Mouse (Mus musculus): Measurements from ENCODE around the gene Slc6a6.

Slc6a6 gene

GRCm38 (mm10) chr6:91728939-91729619 lies 45.2 kb downstream of the Slc6a6 start:
- no peak for DNase-seq

GRCm38 (mm10) chr6:91729677-91730127 lies 45.8 kb downstream of the Slc6a6 start:
- DNase-seq: peak in 1 of 2 experiments; percentile 15

- DNase-seq: no peak
These were observed 48.3 kb downstream of the Slc6a6 start for GRCm38 (mm10) chr6:91732138-91732537.

- DNase-seq: no peak
These were observed 52.6 kb downstream of the Slc6a6 start for GRCm38 (mm10) chr6:91736471-91736870.

- DNase-seq: no peak
These were observed 53.6 kb downstream of the Slc6a6 start for GRCm38 (mm10) chr6:91737451-91737850.

- DNase-seq: no peak
These were observed 54.2 kb downstream of the Slc6a6 start for GRCm38 (mm10) chr6:91738058-91738457.

GRCm38 (mm10) chr6:91741046-91741445 lies 57.2 kb downstream of the Slc6a6 start:
- peak; percentile 58 to 59 for DNase-seq

GRCm38 (mm10) chr6:91742466-91742865 lies 58.6 kb downstream of the Slc6a6 start:
- DNase-seq: no peak

- no peak for DNase-seq
These were observed 59.1 kb downstream of the Slc6a6 start for GRCm38 (mm10) chr6:91742995-91743394.

GRCm38 (mm10) chr6:91743886-91744285 lies 60.0 kb downstream of the Slc6a6 start:
- no peak for DNase-seq

- DNase-seq: no peak
These were observed 61.4 kb downstream of the Slc6a6 start for GRCm38 (mm10) chr6:91745246-91745645.

- DNase-seq: no peak
These were observed 62.2 kb downstream of the Slc6a6 start for GRCm38 (mm10) chr6:91745947-91746582.

- DNase-seq: no peak
These were observed 62.9 kb downstream of the Slc6a6 start for GRCm38 (mm10) chr6:91746776-91747175.

- peak in 1 of 2 experiments; percentile 18 for DNase-seq
These were observed 67.1 kb downstream of the Slc6a6 start for GRCm38 (mm10) chr6:91750976-91751375.

GRCm38 (mm10) chr6:91752884-91753283 lies 69.0 kb downstream of the Slc6a6 start:
- DNase-seq: no peak

- no peak for DNase-seq
These were observed 70.2 kb downstream of the Slc6a6 start for GRCm38 (mm10) chr6:91754098-91754497.

- no peak for DNase-seq
These were observed 71.0 kb downstream of the Slc6a6 start for GRCm38 (mm10) chr6:91754845-91755244.

- no peak for DNase-seq
These were observed 78.3 kb downstream of the Slc6a6 start for GRCm38 (mm10) chr6:91762051-91762742.

GRCm38 (mm10) chr6:91767550-91767949 lies 83.7 kb downstream of the Slc6a6 start:
- DNase-seq: no peak

GRCm38 (mm10) chr6:91773951-91774350 lies 90.1 kb downstream of the Slc6a6 start:
- DNase-seq: no peak

GRCm38 (mm10) chr6:91776543-91776942 lies 92.7 kb downstream of the Slc6a6 start:
- peak; percentile 50 to 60 for DNase-seq

GRCm38 (mm10) chr6:91779206-91779605 lies 95.4 kb downstream of the Slc6a6 start:
- no peak for DNase-seq

GRCm38 (mm10) chr6:91785018-91785417 lies 101.2 kb downstream of the Slc6a6 start:
- DNase-seq: no peak

GRCm38 (mm10) chr6:91788311-91788798 lies 104.5 kb downstream of the Slc6a6 start:
- no peak for DNase-seq
